Mouse (Mus musculus) forebrain, embryonic 10.5 days (tissue): ENCODE measurements around the gene Myog. TPM values are rescaled to one million over a fixed set of nuclear protein-coding genes. Genes with fewer than 3 reads are reported as not detected.

Source experiments
- DNase-seq: peaks from one replicate; pipeline ENCODE4 v3.0.0-alpha.2; 2017; ENCODE audit warnings: low spot score; ENCODE audit errors: extremely low spot score
- H3K27ac ChIP-seq: fragments of 300-500 bp; sonication (generic); 2 replicates; pipeline ENCODE4 v1.5.1; 2016; ENCODE audit warnings: mild to moderate bottlenecking
- H3K27me3 ChIP-seq: fragments of 300-500 bp; sonication (generic); 2 replicates; pipeline ENCODE4 v1.6.1; 2016; ENCODE audit warnings: mild to moderate bottlenecking; ENCODE audit not compliant: poor library complexity, severe bottlenecking
- H3K36me3 ChIP-seq: fragments of 300-500 bp; sonication (generic); replicated peaks from 2 replicates; pipeline ENCODE4 v1.6.1; 2016; ENCODE audit warnings: mild to moderate bottlenecking, moderate library complexity
- H3K4me1 ChIP-seq: fragments of 300-500 bp; sonication (generic); 2 replicates; pipeline ENCODE4 v1.6.1; 2016
- H3K4me3 ChIP-seq: fragments of 300-500 bp; sonication (generic); 2 replicates; pipeline ENCODE4 v1.5.1; 2016; ENCODE audit warnings: mild to moderate bottlenecking, moderate library complexity
- H3K9me3 ChIP-seq: fragments of 300-500 bp; sonication (generic); 2 replicates; pipeline ENCODE4 v1.6.1; 2016; ENCODE audit warnings: mild to moderate bottlenecking, moderate library complexity
- WGBS: fragments of 180-500 bp; shearing (Covaris S2); methylation state at CpG from one replicate; pipeline ENCODE4 v1.1.7; 2016; 5-methylcytosine and 5-hydroxymethylcytosine counted together
- polyA plus RNA-seq: library from polyadenylated mRNA; unstranded; fragments of >200 nt; fragmentation: Nextera tagmentation; extraction: Ambion mirVana; gene quantifications from 2 replicates; pipeline ENCODE4 v1.2.1, GENCODE M21; 2016

The Myog gene
- polyA plus RNA-seq, 1 experiment from 2014 or later, result not detected

DNA sequence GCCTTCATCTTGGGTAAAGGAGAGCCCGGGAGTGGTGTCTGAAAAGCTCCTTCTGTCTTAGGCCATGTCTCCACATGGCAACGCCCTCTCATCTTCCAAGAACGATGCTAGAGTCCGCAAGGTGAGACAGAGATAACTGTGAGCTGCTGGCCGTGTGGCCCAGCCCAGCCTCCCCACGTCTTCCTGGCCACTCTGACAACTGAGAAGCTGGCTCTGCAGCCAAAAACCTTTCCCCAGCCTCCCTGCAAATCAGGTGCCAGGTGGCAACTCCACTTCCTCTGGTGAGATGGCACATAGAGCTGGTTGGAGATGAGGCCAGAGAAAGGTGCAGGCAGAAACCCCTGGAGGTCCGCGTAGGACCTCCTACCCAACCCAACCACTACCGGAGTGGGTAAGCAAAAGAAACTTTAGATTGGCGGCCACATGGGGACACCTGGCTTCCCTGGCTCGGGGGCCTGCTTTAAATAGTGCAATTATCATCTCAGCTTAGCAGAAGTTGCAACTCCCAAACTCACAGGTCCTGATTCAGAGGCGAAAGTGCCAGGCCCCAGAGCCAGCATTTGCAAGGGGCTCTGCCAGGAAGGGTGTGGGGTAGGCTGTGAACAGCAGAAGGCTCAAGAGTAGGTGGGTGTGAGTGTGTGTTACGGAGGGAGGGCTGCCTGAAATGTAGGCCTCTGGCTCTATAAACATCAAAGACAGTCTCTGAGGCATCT, 45.6 kb downstream of the Myog start:
- no peak overlapping the region for H3K4me3 ChIP-seq
- DNase-seq, result no peak
- no peaks in the 10 kb centered on the region for H3K27me3 ChIP-seq
- H3K4me1 ChIP-seq, result peaks cover 8% of the 10 kb centered on the region
- H3K36me3 ChIP-seq, result no peaks in the 10 kb centered on the region
- H3K27ac ChIP-seq, result no peak overlapping the region
- 82% methylated on average over 13 of the region's 13 CpGs for WGBS
- no peaks in the 10 kb centered on the region for H3K9me3 ChIP-seq

GRCm38 (mm10) chr1:134335924-134336810, 46.4 kb downstream of the Myog start:
- Histone ChIP-seq H3K4me1 (peaks cover 8% of the 10 kb centered on the region), H3K4me3 (no peak overlapping the region), H3K27ac (no peak overlapping the region), H3K9me3 (no peaks in the 10 kb centered on the region), H3K36me3 (no peaks in the 10 kb centered on the region), H3K27me3 (no peaks in the 10 kb centered on the region)
- no peak for DNase-seq
- 90% methylated on average over 12 of the region's 12 CpGs for WGBS

DNA sequence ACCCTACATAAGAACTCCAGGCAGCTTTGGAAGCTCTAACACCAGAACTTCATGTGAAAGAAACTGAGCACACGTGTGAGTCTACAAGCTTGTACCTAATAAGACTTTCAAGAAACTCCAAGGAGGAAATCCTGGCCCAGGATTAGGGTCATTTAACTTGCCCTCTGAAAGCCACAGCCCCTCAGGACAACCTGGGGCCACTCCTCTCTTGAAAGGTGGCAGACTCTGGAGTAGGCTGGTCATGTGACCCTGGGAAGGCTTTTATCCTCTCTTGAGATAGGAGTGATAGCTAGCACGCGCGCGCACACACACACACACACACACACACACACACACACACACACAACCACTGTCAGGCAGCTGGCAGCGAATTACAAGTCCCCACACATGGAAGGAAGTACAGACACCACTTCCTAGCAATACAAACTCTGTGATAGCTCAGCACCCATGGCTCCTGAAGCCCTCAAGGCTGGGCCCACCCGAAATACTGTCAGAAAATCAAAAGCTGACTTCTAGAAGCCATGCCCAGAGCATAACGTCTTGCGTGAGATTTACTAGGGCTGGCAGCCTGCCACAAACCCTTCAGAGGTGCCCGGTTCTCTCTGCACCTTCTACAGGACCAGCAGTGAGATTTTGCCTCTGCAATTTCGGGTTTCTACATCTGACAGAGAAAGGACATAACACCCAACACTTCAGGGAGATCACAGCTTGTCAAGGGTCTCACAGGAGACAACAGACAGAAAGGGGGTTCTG, 47.3 kb downstream of the Myog start:
- H3K9me3 ChIP-seq, result no peaks in the 10 kb centered on the region
- DNase-seq, result no peak
- 86% methylated on average over 11 of the region's 11 CpGs for WGBS

DNA sequence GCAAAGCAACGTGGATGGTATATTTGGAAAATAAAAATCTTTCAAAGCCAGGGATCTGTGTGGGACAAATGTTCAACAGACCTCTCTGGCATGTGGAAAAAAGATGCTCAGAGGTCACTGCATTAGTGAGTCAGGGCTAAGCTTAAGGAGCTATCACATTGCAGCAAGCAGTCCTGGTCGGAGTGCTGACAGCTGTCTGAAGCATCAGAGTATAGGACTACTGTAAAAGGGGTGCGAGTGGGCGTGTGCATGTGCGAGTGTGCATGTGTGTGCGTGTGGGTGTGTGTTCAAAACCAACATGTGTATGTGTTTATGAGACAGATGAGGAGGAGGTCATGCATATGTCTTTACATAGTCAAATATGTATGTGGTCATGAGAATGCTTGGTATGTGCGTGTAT, 49.4 kb downstream of the Myog start:
- peaks cover 15% of the 10 kb centered on the region for H3K27me3 ChIP-seq
- H3K4me1 ChIP-seq, result peaks cover 8% of the 10 kb centered on the region
- no peak for DNase-seq
- WGBS, result 94% methylated on average over 7 of the region's 7 CpGs
- H3K27ac ChIP-seq, result no peak overlapping the region
- no peaks in the 10 kb centered on the region for H3K9me3 ChIP-seq
- no peak overlapping the region for H3K4me3 ChIP-seq
- no peaks in the 10 kb centered on the region for H3K36me3 ChIP-seq

More for the DNA sequence above, 47.3 kb downstream of the Myog start:
- Histone ChIP-seq H3K36me3 (no peaks in the 10 kb centered on the region), H3K27me3 (no peaks in the 10 kb centered on the region), H3K4me3 (no peak overlapping the region), H3K4me1 (peaks cover 8% of the 10 kb centered on the region), H3K27ac (no peak overlapping the region)

GRCm38 (mm10) chr1:134339757-134340619, 50.2 kb downstream of the Myog start:
- Histone ChIP-seq H3K9me3 (no peaks in the 10 kb centered on the region), H3K4me1 (peaks cover 16% of the 10 kb centered on the region), H3K4me3 (no peak overlapping the region), H3K36me3 (no peaks in the 10 kb centered on the region), H3K27ac (no peak overlapping the region), H3K27me3 (peaks cover 15% of the 10 kb centered on the region)
- DNase-seq, result no peak
- 95% methylated on average over 18 of the region's 18 CpGs for WGBS

GRCm38 (mm10) chr1:134341641-134342277, 52.0 kb downstream of the Myog start:
- peaks cover 16% of the 10 kb centered on the region for H3K4me1 ChIP-seq
- peaks cover 12% of the 10 kb centered on the region for H3K36me3 ChIP-seq
- H3K27me3 ChIP-seq, result peaks cover 15% of the 10 kb centered on the region
- WGBS, result 85% methylated on average over 5 of the region's 5 CpGs
- DNase-seq, result no peak
- H3K27ac ChIP-seq, result no peak overlapping the region
- no peak overlapping the region for H3K4me3 ChIP-seq
- no peaks in the 10 kb centered on the region for H3K9me3 ChIP-seq

Other genes with a start within 250 kb of the Myog start
- gene Btg2, start 210.9 kb upstream of the Myog start, polyA plus RNA-seq, result 64.6 and 68.6 TPM in 2 replicates
- not detected in 2 replicates for gene Chit1, start 178.7 kb upstream of the Myog start, polyA plus RNA-seq
- not detected in 2 replicates for gene Chil1, start 107.8 kb upstream of the Myog start, polyA plus RNA-seq
- gene Mybph, start 96.5 kb upstream of the Myog start, polyA plus RNA-seq, result 0.46 and 0.65 TPM in 2 replicates
- gene Adora1, start 54.6 kb upstream of the Myog start, polyA plus RNA-seq, result 0.14 and 0.36 TPM in 2 replicates
- 1.6 and 2.1 TPM in 2 replicates for gene Ppfia4, start 42.9 kb downstream of the Myog start, polyA plus RNA-seq
- gene Tmem183a, start 72.0 kb downstream of the Myog start, polyA plus RNA-seq, result 134 and 136 TPM in 2 replicates
- gene 4933406M09Rik, start 96.0 kb downstream of the Myog start, polyA plus RNA-seq, result not detected in 2 replicates
- 30.0 and 31.6 TPM in 2 replicates for gene Cyb5r1, start 115.6 kb downstream of the Myog start, polyA plus RNA-seq
- 70.5 and 71.1 TPM in 2 replicates for gene Adipor1, start 125.4 kb downstream of the Myog start, polyA plus RNA-seq
- 39.0 and 39.5 TPM in 2 replicates for gene Klhl12, start 165.5 kb downstream of the Myog start, polyA plus RNA-seq
- 40.7 and 41.5 TPM in 2 replicates for gene Rabif, start 204.7 kb downstream of the Myog start, polyA plus RNA-seq